Mouse (Mus musculus) heart, adult 2 months (tissue): ENCODE measurements around the gene Setd2. TPM values are rescaled to one million over a fixed set of nuclear protein-coding genes. Genes with fewer than 3 reads are reported as not detected.
A peak's percentile ranks its signal among the peaks of the same experiment; 100 is the strongest.

Source experiments
- DNase-seq, 2 experiments: peaks; one replicate each; pipeline ENCODE4 v3.0.0; 2021
- H3K27ac ChIP-seq: fragments of 200-600 bp; 2 replicates; pipeline ENCODE4 v1.8.1; 2022
- H3K27me3 ChIP-seq: fragments of 200-500 bp; 2 replicates; pipeline ENCODE4 v1.6.1; 2012; ENCODE audit warnings: mild to moderate bottlenecking, low read length, inconsistent platforms, mixed read lengths; ENCODE audit not compliant: control insufficient read depth, insufficient read depth
- H3K36me3 ChIP-seq: fragments of 200-500 bp; 2 replicates; pipeline ENCODE4 v1.6.1; 2012; ENCODE audit warnings: low read length, inconsistent platforms; ENCODE audit not compliant: control insufficient read depth, insufficient read depth
- H3K4me1 ChIP-seq: fragments of 200-500 bp; 2 replicates; pipeline ENCODE4 v1.6.1; 2011; ENCODE audit warnings: low read length; ENCODE audit not compliant: control insufficient read depth, insufficient read depth
- H3K4me3 ChIP-seq: fragments of 200-600 bp; 2 replicates; pipeline ENCODE4 v1.8.1; 2022
- H3K79me2 ChIP-seq: fragments of 200-500 bp; replicated peaks from 2 replicates; pipeline ENCODE4 v1.6.1; 2012; ENCODE audit warnings: mild to moderate bottlenecking, inconsistent platforms, low read length, moderate library complexity, mixed read lengths; ENCODE audit not compliant: control insufficient read depth, insufficient read depth
- H3K9ac ChIP-seq: fragments of 200-500 bp; 2 replicates; pipeline ENCODE4 v1.6.1; 2012; ENCODE audit warnings: low read depth, mild to moderate bottlenecking, control low read depth, inconsistent platforms, low read length, mixed read lengths
- CTCF ChIP-seq: fragments of 200-600 bp; IDR thresholded peaks from 2 replicates; pipeline ENCODE4 v1.8.1; 2022; ENCODE audit warnings: antibody characterized with exemption, mild to moderate bottlenecking, moderate library complexity
- EP300 ChIP-seq: fragments of 200-500 bp; IDR thresholded peaks from 2 replicates; pipeline ENCODE4 v1.6.1; 2011; ENCODE audit warnings: low read depth, low read length, control low read depth; ENCODE audit not compliant: insufficient read depth
- POLR2A ChIP-seq: fragments of 200-500 bp; IDR thresholded peaks from 2 replicates; pipeline ENCODE4 v1.6.1; 2011; ENCODE audit warnings: mild to moderate bottlenecking, low read depth, low read length, control low read depth; ENCODE audit not compliant: insufficient read depth
- WGBS: fragments of 180-500 bp; shearing (Covaris S2); methylation state at CpG from one replicate; pipeline ENCODE4 v1.1.7; 2018; 5-methylcytosine and 5-hydroxymethylcytosine counted together
- intact Hi-C: fragments of 180-260 bp; cut with DNase I; formaldehyde crosslinking; loops from one replicate; pipeline ENCODE4 v1.15.1; 2025
- polyA plus RNA-seq: library from polyadenylated mRNA; depleted of rRNA; stranded (reverse); fragments of >200 nt; gene quantifications from 2 replicates; pipeline ENCODE4 v1.2.3, GENCODE M21; 2012
- total RNA-seq, 2 experiments: library from RNA; stranded (reverse); gene quantifications; 2 replicates each; pipeline ENCODE4 v1.2.3; 2021

Gene Setd2
- total and polyA plus RNA-seq, 3 experiments = 22.4 to 37.7 (median 36.4) TPM

GRCm38 (mm10) chr9:110531151-110531791 lies 1.1 kb upstream of the Setd2 start:
- TF ChIP-seq EP300 = no peak
- no peak for TF ChIP-seq CTCF
- Histone ChIP-seq H3K27ac (peak overlapping the region; percentile 94), H3K79me2 (peaks cover 7% of the 10 kb centered on the region; the same call in 1 of the 2 replicates), H3K4me1 (peaks cover 11% of the 10 kb centered on the region), H3K9ac (no peak overlapping the region), H3K4me3 (peak overlapping the region; percentile 97), H3K36me3 (peaks cover 26% of the 10 kb centered on the region), H3K27me3 (no peaks in the 10 kb centered on the region)
- DNase-seq = no peak
- intact Hi-C loops = no loop called here
- 36% methylated on average over 6 of the region's 6 CpGs for WGBS

GRCm38 (mm10) chr9:110531914-110532489 lies 395 bp upstream of the Setd2 start:
- Histone ChIP-seq H3K27me3 (no peaks in the 10 kb centered on the region), H3K4me3 (peak overlapping the region; percentile 97), H3K27ac (peak overlapping the region; percentile 94), H3K4me1 (peaks cover 11% of the 10 kb centered on the region), H3K9ac (peak overlapping the region; percentile 99), H3K36me3 (peaks cover 31% of the 10 kb centered on the region), H3K79me2 (peaks cover 7% of the 10 kb centered on the region; the same call in 1 of the 2 replicates)
- peak; percentile 94 to 98 for DNase-seq
- intact Hi-C loops = loop anchor here (1.0 to 2.0 kb wide), 2 partner anchors 55 to 121 kb away; no protein-coding TSS in a partner anchor
- TF ChIP-seq CTCF (peak; percentile 78), POLR2A (peak; percentile 67), EP300 (no peak)
- WGBS = under 1% methylated on average over 51 of the region's 53 CpGs

GRCm38 (mm10) chr9:110533645-110534044 lies 1.2 kb downstream of the Setd2 start:
- Histone ChIP-seq H3K9ac (peak overlapping the region; percentile 31; the same call in 1 of the 2 replicates), H3K27me3 (no peaks in the 10 kb centered on the region), H3K27ac (no peak overlapping the region), H3K4me1 (peaks cover 13% of the 10 kb centered on the region), H3K4me3 (peak overlapping the region; percentile 97), H3K36me3 (peaks cover 37% of the 10 kb centered on the region), H3K79me2 (peaks cover 9% of the 10 kb centered on the region; the same call in 1 of the 2 replicates)
- 13% methylated on average over 5 of the region's 5 CpGs for WGBS
- no peak for TF ChIP-seq POLR2A
- TF ChIP-seq EP300 = no peak
- TF ChIP-seq CTCF = no peak
- intact Hi-C loops = loop anchor here (2.0 kb wide), 1 partner anchor 123 kb away; no protein-coding TSS in a partner anchor
- no peak for DNase-seq

- Histone ChIP-seq H3K9ac (no peak overlapping the region), H3K79me2 (peaks cover 9% of the 10 kb centered on the region; the same call in 1 of the 2 replicates), H3K4me3 (no peak overlapping the region), H3K4me1 (peaks cover 13% of the 10 kb centered on the region), H3K27me3 (no peaks in the 10 kb centered on the region), H3K36me3 (peaks cover 38% of the 10 kb centered on the region), H3K27ac (no peak overlapping the region)
- DNase-seq = no peak
- intact Hi-C loops = no loop called here
- 70% methylated on average over 2 of the region's 2 CpGs for WGBS
- no peak for TF ChIP-seq EP300
- no peak for TF ChIP-seq CTCF
- no peak for TF ChIP-seq POLR2A
Measured at GRCm38 (mm10) chr9:110535114-110535513, 2.7 kb downstream of the Setd2 start.

GRCm38 (mm10) chr9:110536636-110537035 lies 4.2 kb downstream of the Setd2 start:
- DNase-seq = no peak
- 68% methylated on average over 2 of the region's 2 CpGs for WGBS
- no peak overlapping the region for H3K9ac ChIP-seq
- peaks cover 9% of the 10 kb centered on the region; the same call in 1 of the 2 replicates for H3K79me2 ChIP-seq
- no peak overlapping the region for H3K27ac ChIP-seq
- H3K4me3 ChIP-seq = no peak overlapping the region
- intact Hi-C loops = no loop called here
- no peak for TF ChIP-seq POLR2A
- no peak for TF ChIP-seq EP300
- peaks cover 39% of the 10 kb centered on the region for H3K36me3 ChIP-seq
- H3K27me3 ChIP-seq = no peaks in the 10 kb centered on the region
- peaks cover 13% of the 10 kb centered on the region for H3K4me1 ChIP-seq

- peaks cover 42% of the 10 kb centered on the region for H3K36me3 ChIP-seq
- TF ChIP-seq POLR2A (no peak), CTCF (no peak), EP300 (no peak)
- H3K79me2 ChIP-seq = peaks cover 13% of the 10 kb centered on the region; the same call in 1 of the 2 replicates
- intact Hi-C loops = no loop called here
- no peak overlapping the region for H3K4me3 ChIP-seq
- no peak overlapping the region for H3K9ac ChIP-seq
- H3K27me3 ChIP-seq = no peaks in the 10 kb centered on the region
- no peak overlapping the region for H3K27ac ChIP-seq
- DNase-seq = no peak
- peaks cover 16% of the 10 kb centered on the region for H3K4me1 ChIP-seq
Measured at GRCm38 (mm10) chr9:110538511-110538910, 6.1 kb downstream of the Setd2 start.
